Mouse (Mus musculus) thymus, adult 2 months (tissue): ENCODE data around the gene Dennd5a.

Experiments
- CTCF ChIP-seq: fragments of 200-500 bp; IDR thresholded peaks from 2 replicates; pipeline ENCODE4 v1.5.1; 2012; ENCODE audit warnings: mild to moderate bottlenecking, control low read depth, low read length, moderate library complexity, borderline replicate concordance; ENCODE audit not compliant: control insufficient read depth, poor library complexity, insufficient read depth; ENCODE audit errors: extremely low read depth
- POLR2A ChIP-seq: fragments of 200-500 bp; IDR thresholded peaks from 2 replicates; pipeline ENCODE4 v1.6.1; 2012; ENCODE audit warnings: mild to moderate bottlenecking, low read length, control low read depth, moderate library complexity; ENCODE audit not compliant: control insufficient read depth, poor library complexity, insufficient read depth; ENCODE audit errors: extremely low read depth

DNA sequence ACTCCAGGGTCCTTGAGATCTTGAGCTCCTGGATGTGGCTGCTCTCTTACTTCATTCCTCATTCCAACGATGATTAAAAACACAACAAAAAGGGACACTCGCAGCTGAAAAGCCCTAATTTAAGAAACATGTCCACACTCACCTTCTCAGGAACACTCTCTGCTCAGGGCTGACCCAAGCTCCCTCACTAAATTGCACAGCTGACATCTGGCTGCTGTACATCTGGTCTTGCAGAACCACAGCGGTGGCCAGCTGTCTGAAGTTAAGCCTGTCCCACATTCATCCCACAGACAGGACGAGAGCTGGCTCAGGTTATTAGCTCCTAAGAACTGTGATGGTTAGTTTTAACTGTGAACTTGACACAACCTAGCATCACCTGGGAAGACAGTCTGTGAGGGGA is 68.5 kb downstream of the Dennd5a start:
- TF ChIP-seq CTCF (no peak), POLR2A (no peak)
